Mouse (Mus musculus): ENCODE measurements around the gene Prr14. TPM values are rescaled to one million over a fixed set of nuclear protein-coding genes. Genes with fewer than 3 reads are reported as not detected.
"Not testable (repeated sequence)": the region's sequence is repeated elsewhere in the genome, so short reads cannot be mapped to it uniquely, and the experiment has no call there.

Prr14 gene
- polyA plus RNA-seq, 1 experiment from 2014 or later, result 46.9 TPM

DNA sequence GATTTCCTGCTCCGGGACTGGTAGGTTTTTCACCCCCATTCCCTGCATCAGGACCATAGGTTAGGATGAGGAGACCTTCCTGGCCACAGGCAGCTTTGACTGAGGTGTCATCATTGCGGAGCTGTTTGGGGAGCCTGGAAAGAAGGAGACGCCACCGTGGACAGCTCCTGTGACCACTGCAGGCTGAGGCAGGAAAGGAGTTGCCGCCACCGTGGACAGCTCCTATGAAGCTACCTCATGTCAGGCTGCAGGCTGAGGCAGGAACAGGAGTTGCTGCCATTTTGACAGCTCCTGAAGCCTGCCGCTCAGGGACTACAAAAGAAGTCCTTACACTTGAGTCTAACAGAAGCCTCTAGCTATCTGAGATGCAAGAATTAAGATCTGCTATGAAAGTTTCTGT is 4.5 kb upstream of the Prr14 start:
- peaks cover 90% of the 10 kb centered on the region for H3K36me3 ChIP-seq
- peaks cover 27% of the 10 kb centered on the region for H3K4me1 ChIP-seq
- WGBS, result 91% methylated on average over 7 of the region's 7 CpGs
- H3K9me3 ChIP-seq (replicated peaks), result no peaks in the 10 kb centered on the region
- no peak for DNase-seq (ENCODE audit: low spot score)
- H3K27me3 ChIP-seq (ENCODE audit: low read depth, poor library complexity, severe bottlenecking), result no peaks in the 10 kb centered on the region
- no peak overlapping the region for H3K4me3 ChIP-seq
- H3K27ac ChIP-seq, result no peak overlapping the region

DNA sequence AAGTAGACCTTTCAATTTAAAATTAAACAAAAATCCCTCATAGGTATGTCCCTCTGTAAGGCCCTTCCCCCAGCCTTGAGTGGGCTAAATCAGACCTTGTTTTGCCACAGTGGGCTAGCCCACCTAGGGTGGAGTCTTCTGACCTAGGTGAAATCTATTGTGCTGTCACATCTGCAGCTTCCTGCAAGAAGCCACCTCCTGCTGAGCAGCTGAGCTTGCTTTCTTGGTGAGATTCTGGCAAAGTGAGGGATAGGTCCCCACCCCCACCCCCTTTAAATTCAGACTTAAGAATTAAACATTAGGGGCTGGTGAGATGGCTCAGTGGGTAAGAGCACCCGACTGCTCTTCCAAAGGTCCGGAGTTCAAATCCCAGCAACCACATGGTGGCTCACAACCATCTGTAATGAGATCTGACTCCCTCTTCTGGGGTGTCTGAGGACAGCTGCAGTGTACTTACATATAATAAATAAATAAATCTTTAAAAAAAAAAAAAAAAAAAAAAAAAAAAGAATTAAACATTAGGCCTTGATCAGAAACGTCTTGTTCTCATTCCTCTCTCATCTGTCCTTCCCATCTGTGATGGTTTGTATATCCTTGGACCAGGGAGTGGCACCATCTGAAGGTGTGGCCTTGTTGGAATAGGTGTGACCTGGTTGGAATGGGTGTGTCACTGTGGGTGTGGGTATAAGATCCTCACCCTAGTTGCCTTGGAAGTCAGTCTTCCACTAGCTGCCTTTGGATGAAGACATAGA is 864 bp upstream of the Prr14 start:
- H3K27me3 ChIP-seq (ENCODE audit: low read depth, poor library complexity, severe bottlenecking); H3K27ac ChIP-seq; DNase-seq (ENCODE audit: low spot score); H3K9me3 ChIP-seq (replicated peaks); H3K4me1 ChIP-seq; H3K4me3 ChIP-seq: not testable (repeated sequence)
- 90% methylated on average over 3 of the region's 3 CpGs for WGBS
- peaks cover 90% of the 10 kb centered on the region for H3K36me3 ChIP-seq

DNA sequence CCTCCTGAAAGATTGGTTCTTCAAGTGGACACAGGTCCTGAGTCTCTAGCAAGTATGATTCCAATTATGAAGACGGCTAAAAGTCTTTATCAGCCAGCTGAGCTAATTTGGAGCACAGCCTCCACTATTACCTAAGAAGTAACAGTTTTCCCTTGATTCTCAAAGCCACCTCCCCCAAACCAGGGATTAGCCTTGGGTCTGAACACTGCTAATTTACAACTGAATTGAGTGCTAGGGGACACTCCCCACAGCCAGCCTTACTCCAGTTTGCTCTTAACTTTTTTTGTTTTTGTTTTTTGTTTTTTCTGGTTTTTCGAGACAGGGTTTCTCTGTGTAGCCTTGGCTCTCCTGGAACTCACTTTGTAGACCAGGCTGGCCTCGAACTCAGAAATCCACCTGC is 5.8 kb downstream of the Prr14 start:
- no peak overlapping the region for H3K27ac ChIP-seq
- no peak overlapping the region for H3K4me3 ChIP-seq
- no peak for DNase-seq (ENCODE audit: low spot score)
- H3K27me3 ChIP-seq (ENCODE audit: low read depth, poor library complexity, severe bottlenecking), result no peaks in the 10 kb centered on the region
- peaks cover 3% of the 10 kb centered on the region; the same call in 1 of the 2 replicates for H3K4me1 ChIP-seq
- peaks cover 91% of the 10 kb centered on the region for H3K36me3 ChIP-seq
- 89% methylated on average over 3 of the region's 3 CpGs for WGBS
- no peaks in the 10 kb centered on the region; the same call in 1 of the 2 replicates for H3K9me3 ChIP-seq (replicated peaks)

DNA sequence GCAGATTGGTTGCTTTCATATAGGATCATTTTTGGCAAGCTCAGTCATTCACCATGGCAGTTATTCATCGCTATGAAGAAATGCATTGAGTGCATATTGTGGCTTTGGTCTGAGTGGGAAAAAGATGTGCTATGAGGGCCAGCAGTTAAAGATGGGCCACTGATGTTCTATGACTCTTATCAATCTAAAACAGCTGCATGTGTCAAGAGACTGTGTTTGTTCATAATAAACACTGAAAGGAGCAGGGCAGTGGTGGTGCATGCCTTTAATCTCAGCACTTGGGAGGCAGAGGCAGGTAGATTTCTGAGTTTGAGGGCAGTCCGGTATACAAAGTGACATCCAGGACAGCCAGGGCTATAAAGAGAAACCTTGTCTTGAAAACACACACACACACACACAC is 6.3 kb downstream of the Prr14 start:
- not testable (repeated sequence) for H3K4me3 ChIP-seq; DNase-seq (ENCODE audit: low spot score); H3K27me3 ChIP-seq (ENCODE audit: low read depth, poor library complexity, severe bottlenecking); H3K9me3 ChIP-seq (replicated peaks); H3K27ac ChIP-seq; H3K4me1 ChIP-seq
- H3K36me3 ChIP-seq, result peaks cover 86% of the 10 kb centered on the region
- WGBS, result 93% methylated on average over 2 of the region's 2 CpGs

DNA sequence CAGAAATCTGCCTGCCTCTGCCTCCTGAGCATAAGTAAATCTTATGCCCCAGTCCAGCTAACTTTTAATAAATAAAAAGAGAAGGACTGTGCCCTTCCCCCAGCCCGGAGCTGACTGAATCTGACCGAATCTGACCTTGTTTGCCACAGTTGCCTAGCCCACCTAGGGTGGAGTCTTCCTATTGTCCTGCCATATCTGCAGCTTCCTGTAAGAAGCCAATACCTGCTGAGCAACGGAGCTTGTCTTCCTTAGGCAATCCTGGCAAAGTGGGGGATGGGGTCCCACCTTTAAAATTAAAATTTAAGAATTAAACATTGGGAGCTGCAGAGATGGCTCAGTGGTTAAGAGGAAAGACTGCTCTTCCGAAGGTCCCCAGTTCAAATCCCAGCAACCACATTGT is 7.2 kb downstream of the Prr14 start:
- DNase-seq (ENCODE audit: low spot score), result no peak
- Histone ChIP-seq H3K4me1 (peaks cover 5% of the 10 kb centered on the region; the same call in 1 of the 2 replicates), H3K27me3 (ENCODE audit: low read depth, poor library complexity, severe bottlenecking) (no peaks in the 10 kb centered on the region), H3K27ac (no peak overlapping the region), H3K36me3 (peaks cover 77% of the 10 kb centered on the region), H3K9me3 (replicated peaks) (no peaks in the 10 kb centered on the region; the same call in 1 of the 2 replicates), H3K4me3 (no peak overlapping the region)
- WGBS, result 95% methylated on average over 4 of the region's 4 CpGs

DNA sequence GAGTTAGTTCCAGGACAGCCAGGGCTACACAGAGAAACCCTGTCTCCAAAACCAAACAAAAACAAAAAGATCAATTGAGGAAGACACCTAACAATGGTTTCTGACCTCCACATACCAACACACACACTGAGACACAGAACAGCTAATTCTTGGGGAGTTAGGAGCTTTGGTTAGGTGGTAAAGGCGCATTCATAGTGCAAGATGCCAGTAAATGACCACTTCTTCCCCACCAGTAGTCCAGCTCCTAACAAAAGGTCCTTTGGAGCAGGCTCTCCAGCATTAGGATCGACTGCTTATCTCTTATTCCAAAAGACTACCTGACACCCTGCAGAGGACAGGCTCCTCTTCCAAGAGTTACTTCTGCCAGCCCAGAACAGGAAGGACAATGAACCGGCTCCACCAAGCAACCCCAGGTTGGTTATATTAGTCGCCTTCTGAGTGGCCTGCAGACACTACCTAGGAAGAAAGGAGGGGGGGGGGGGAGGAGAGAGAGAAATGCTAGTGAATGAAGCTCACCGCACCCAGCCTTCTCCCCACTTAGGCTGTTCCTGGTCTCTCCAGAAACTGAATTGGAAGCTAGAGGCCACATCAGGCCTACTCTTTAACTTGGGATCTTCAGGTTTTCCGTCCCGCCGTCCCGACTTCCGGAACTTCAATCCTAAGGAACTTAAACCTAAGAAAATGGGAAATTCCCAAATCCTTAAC is 10.8 kb downstream of the Prr14 start:
- Histone ChIP-seq H3K27ac (peak overlapping the region; percentile 94), H3K4me3 (peak overlapping the region; percentile 89), H3K27me3 (ENCODE audit: low read depth, poor library complexity, severe bottlenecking) (no peaks in the 10 kb centered on the region), H3K9me3 (replicated peaks) (no peaks in the 10 kb centered on the region; the same call in 1 of the 2 replicates), H3K4me1 (peaks cover 17% of the 10 kb centered on the region), H3K36me3 (peaks cover 66% of the 10 kb centered on the region)
- DNase-seq (ENCODE audit: low spot score), result peak; percentile 60
- 13% methylated on average over 10 of the region's 10 CpGs for WGBS

DNA sequence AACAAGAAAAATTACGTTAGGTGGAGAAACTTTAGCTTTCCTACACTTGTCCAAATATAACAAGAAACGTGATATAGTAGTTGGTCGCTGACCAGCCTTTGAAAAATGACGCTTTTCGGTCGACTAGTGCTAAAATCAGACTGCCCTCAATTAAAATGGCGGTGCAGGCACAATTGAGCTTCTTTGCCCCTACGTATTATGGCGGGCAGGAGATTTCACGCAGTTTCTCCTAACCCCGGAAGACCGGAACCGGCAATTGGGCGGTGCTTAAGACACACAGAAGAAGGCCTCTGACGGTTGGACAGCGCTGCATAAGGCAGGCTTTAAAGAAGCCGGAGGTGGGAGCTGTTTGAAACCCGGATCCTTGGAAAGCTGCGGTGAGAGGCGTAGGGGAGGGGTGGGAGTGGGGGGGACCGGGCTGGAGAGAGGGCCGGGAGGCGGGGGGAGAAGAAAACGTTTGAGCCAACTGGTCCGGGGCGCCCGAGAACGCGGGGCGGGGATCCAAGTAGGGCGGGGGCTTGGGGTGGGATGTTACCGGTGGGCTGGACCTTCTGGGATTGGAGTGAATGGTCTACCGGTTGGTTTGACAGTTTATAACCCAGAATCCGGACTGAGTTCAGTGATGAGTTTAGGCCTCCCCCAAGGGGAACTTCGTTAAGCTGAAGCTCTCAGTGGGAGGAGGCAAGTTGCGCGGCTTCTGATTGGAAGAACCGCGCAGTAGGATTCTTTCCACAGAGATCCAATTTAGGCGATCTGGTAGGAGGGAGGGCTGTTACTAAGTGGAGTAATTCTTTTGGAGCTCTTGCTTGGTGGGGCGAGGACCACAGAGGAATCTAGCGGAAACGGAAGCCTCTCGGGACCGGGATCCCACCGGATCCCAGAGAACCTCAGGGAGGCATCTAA is 11.6 kb downstream of the Prr14 start:
- Histone ChIP-seq H3K27me3 (ENCODE audit: low read depth, poor library complexity, severe bottlenecking) (no peaks in the 10 kb centered on the region), H3K27ac (peak overlapping the region; percentile 94), H3K4me1 (peaks cover 17% of the 10 kb centered on the region), H3K36me3 (peaks cover 66% of the 10 kb centered on the region), H3K9me3 (replicated peaks) (no peaks in the 10 kb centered on the region; the same call in 1 of the 2 replicates), H3K4me3 (peak overlapping the region; percentile 89)
- DNase-seq (ENCODE audit: low spot score), result peak; percentile 88
- 1% methylated on average over 46 of the region's 46 CpGs for WGBS

DNA sequence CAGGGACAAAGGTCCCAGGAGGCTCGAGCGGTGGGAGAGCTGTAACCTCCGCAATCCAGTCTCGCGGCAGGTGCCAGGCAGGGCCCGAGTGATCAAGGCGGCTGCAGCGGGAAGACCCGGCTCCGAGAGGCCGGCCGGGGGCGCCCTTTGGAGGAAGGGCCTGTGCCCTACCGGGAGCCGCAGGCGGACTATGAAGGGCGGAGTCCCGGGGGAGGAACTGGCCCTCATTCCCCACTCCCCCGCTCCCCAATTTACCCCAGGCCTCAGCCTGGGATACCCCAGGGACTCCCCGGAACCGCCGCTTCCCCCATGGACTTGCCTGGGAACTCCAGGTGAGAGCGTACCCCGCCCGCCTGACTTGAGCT is 12.2 kb downstream of the Prr14 start:
- peak; percentile 74 for DNase-seq (ENCODE audit: low spot score)
- Histone ChIP-seq H3K36me3 (peaks cover 66% of the 10 kb centered on the region), H3K4me1 (peaks cover 17% of the 10 kb centered on the region), H3K27ac (peak overlapping the region; percentile 94), H3K27me3 (ENCODE audit: low read depth, poor library complexity, severe bottlenecking) (no peaks in the 10 kb centered on the region), H3K9me3 (replicated peaks) (no peaks in the 10 kb centered on the region; the same call in 1 of the 2 replicates), H3K4me3 (peak overlapping the region; percentile 89)
- under 1% methylated on average over 25 of the region's 25 CpGs for whole genome bisulfite sequencing

DNA sequence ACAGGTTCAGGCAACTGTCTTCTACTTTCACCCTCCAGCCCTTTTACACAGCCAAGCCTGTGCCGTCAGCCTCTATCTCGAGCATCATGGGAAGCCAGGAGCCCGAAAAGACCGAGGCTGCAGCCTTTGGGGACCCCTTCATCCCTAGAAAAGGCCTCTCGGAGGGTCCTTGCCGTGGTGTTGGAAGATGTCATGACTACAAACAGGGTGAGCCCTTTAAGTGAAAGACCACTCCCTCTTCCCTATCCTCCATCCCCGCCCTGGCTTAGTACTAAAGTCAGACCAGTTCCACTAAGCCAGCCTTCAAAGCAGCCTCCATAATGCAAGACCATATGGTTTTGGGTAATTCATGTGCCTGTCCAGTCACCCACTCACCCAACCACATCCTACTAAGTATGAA is 12.6 kb downstream of the Prr14 start:
- DNase-seq (ENCODE audit: low spot score), result no peak
- peaks cover 66% of the 10 kb centered on the region for H3K36me3 ChIP-seq
- H3K4me1 ChIP-seq, result peaks cover 21% of the 10 kb centered on the region
- peak overlapping the region; percentile 94 for H3K27ac ChIP-seq
- no peaks in the 10 kb centered on the region for H3K27me3 ChIP-seq (ENCODE audit: low read depth, poor library complexity, severe bottlenecking)
- H3K9me3 ChIP-seq (replicated peaks), result no peaks in the 10 kb centered on the region; the same call in 1 of the 2 replicates
- 4% methylated on average over 7 of the region's 7 CpGs for WGBS
- peak overlapping the region; percentile 89 for H3K4me3 ChIP-seq

DNA sequence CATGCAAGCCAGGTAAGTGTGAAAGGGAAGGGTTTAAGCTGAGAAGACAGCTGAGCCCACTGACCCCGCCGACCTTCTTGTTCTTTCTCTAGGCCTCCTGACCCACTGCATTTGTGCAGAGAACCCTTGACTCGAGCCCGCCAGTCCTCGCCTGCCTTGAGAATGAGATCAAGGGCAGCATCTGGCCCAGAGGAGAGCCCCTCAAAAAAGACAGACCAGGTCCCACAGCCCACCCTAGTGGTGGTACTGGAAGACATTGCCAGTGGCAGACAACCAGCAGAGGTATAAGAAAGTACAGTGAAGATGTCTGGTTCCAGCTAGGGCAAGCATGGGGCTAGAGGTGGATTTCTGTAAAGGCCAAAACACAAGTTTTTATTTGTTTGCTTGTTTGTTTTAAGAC is 14.3 kb downstream of the Prr14 start:
- Histone ChIP-seq H3K4me3 (no peak overlapping the region; the same call in 1 of the 2 replicates), H3K27ac (no peak overlapping the region), H3K9me3 (replicated peaks) (no peaks in the 10 kb centered on the region), H3K27me3 (ENCODE audit: low read depth, poor library complexity, severe bottlenecking) (no peaks in the 10 kb centered on the region), H3K36me3 (peaks cover 51% of the 10 kb centered on the region), H3K4me1 (peaks cover 26% of the 10 kb centered on the region)
- DNase-seq (ENCODE audit: low spot score), result no peak
- WGBS, result 86% methylated on average over 5 of the region's 5 CpGs

DNA sequence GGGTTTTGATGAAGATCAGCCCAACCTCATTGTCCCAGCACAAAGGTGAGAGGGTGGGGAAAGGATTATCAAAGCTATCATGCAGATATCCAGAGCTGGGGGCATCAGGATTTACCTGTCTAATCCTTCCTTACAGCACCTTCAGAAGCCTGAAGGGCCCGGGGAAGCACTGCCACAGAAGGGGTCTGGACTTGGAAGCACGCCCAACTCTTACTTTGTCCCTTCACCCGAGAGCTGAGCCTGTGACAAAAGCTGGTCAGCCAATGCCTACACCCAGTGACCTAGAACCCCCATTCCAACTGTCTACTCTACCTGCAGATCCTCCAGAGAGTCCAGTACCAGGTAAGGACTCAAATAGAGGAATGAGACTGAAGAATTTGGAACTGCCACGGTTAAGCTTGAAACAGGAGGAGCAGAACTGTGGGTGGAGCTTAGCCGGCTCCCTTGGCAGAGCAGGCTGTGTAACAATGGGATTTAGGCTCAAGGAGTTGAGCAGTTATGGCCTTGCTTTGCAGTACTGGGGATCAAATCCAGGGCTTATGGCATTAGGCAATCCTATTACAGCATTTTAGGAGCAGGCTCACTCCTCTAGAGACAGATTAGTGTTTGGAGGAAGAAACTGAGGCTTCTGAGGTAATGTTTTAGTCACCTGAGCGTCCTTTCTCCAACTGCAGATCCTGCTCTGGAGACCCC is 15.1 kb downstream of the Prr14 start:
- WGBS, result 87% methylated on average over 6 of the region's 6 CpGs
- no peak overlapping the region for H3K4me3 ChIP-seq
- no peak overlapping the region for H3K27ac ChIP-seq
- no peaks in the 10 kb centered on the region for H3K27me3 ChIP-seq (ENCODE audit: low read depth, poor library complexity, severe bottlenecking)
- DNase-seq (ENCODE audit: low spot score), result no peak
- peaks cover 30% of the 10 kb centered on the region for H3K4me1 ChIP-seq
- H3K36me3 ChIP-seq, result peaks cover 44% of the 10 kb centered on the region
- H3K9me3 ChIP-seq (replicated peaks), result no peaks in the 10 kb centered on the region

DNA sequence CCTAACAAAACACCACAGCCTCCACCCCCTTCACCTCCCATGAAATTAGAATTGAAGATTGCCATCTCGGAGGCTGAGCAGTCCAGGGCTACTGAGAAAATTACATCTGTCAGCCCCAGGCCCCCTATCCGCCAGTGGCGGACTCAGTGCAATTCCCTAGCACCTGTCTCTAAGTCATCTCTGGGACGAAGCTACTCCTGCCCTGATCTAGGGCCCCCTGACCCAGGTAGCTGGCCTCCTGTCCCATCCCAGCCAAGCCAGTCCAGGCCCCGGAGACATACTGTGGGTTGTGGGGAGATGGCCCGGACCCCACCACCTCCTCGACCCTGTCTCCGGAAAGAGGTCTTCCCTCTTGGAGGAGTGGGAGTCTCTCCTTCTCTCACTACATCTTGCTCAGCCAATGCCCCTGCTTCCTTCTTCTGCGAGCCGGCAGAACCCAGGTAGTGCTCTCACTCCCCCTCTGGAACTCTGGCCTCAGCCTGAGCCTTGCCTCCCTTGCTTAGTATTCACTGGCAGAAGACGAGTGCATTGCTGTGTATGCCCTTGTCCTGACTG is 15.9 kb downstream of the Prr14 start:
- Histone ChIP-seq H3K36me3 (peaks cover 47% of the 10 kb centered on the region), H3K4me3 (no peak overlapping the region), H3K4me1 (peaks cover 34% of the 10 kb centered on the region), H3K27me3 (ENCODE audit: low read depth, poor library complexity, severe bottlenecking) (no peaks in the 10 kb centered on the region), H3K9me3 (replicated peaks) (no peaks in the 10 kb centered on the region), H3K27ac (no peak overlapping the region)
- DNase-seq (ENCODE audit: low spot score), result no peak
- 93% methylated on average over 11 of the region's 11 CpGs for WGBS

All from limb, embryonic 10.5 days (tissue).